Mouse (Mus musculus) adipose tissue, adult 10 weeks (tissue): ENCODE measurements around the gene Defb29. TPM values are rescaled to one million over a fixed set of nuclear protein-coding genes. Genes with fewer than 3 reads are reported as not detected.

Experiments used
- polyA plus RNA-seq: library from polyadenylated mRNA; stranded (reverse); fragments of 350-450 nt; fragmentation: Illumina TruSeq; extraction: RNeasy Lipid Tissue Mini Kit (QIAGEN cat#74804); gene quantifications from one replicate; pipeline ENCODE4 v1.2.3, GENCODE M21; 2014; ENCODE audit warnings: low read depth, low replicate concordance

The Defb29 gene
- polyA plus RNA-seq = 321 TPM

GRCm38 (mm10) chr2:152539944-152540710, at the start of gene Defb29:
TSS of gene Defb29 (minus strand) at chr2:152540098.

DNA sequence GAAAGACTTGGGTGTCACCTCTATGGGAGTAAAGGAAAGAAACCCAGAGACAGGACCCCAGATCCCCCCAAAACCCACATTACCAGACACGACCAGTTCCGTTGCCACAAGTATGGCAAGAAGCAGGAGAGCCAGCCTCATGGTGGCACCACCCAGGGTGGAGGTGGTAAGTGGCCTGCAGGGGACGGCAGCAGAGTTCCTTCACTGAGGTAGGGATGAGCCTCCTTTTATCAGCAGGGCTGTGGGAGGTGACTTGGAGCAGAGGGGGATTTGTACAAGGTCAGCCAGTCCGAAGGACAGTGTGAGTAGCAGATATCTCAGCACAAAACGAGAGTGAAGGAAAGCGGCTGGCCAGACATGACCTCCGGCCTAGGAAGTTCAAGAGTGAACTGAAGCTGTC, 40.2 kb upstream of the Defb29 start, which contains the start of gene Defb19:
Defb19 (minus strand) TSS at position 206 of the 400 bp plus-strand sequence.

GRCm38 (mm10) chr2:152572114-152572794, 32.4 kb upstream of the Defb29 start, which contains the start of gene Defb21:
TSS of gene Defb21 (plus strand) at chr2:152572744.

DNA sequence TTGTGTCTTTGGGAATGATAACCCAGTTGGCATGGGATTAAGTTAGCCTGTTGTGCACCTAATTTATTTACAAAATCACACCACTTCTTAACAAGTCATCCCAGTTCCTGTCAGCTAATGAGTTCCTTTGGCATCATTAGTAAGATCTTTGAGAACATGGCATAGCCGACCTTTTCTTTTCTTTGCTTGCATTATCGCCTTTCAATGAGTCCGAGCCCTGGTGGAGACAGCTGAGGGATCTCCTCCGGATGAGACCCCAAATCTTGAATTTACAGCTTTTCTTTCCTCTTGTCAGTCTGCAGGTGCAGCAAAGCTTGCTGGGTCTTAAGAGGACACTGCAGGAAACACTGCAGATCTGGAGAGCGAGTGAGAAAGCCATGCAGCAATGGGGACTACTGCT, 29.1 kb upstream of the Defb29 start, which contains the start of gene Gm17416:
Gm17416 (plus strand) TSS at position 301 of the 400 bp plus-strand sequence.

DNA sequence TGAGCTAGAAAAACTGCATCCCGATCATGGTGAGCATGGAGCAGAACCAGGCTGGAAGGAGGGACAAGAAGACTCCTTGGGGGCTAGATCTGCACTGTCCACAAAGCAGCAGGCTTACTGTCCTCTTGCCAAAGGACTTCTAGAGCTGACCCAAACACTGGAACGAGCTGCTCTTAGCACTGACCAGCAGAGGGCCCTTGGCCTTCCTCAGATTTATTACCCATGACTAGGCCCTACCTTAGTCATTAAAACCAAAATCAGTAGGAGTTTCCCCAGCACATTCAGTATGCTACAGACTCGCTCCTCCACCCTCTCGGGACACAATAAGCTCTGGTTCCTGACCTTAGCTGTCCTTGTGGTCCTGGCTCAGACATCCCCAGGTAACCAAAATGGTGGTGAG, 21.9 kb downstream of the Defb29 start, which contains the start of gene Defb28:
Defb28 (plus strand) TSS at position 275 of the 400 bp plus-strand sequence.

DNA sequence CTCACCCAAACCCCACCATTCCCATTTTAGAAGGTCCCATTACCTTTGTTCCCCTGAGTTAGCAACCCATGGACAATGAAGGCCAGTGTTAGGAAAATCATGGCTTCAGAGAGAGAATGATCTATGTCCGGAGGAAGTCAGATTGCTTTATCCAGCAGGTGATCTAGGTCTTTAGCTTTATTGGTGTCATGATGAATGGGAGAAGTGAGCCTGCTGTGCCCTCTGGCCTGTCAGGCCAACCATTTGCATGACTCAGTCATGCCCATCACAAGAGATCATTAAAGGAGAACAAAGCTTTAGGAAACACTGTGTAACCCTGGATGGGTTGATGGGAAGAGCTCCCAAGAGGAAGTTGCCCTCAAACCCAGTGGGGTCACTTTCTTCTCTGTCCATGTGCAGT, 28.3 kb downstream of the Defb29 start, which contains the start of gene Defb26:
Defb26 (minus strand) TSS at position 101 of the 400 bp plus-strand sequence.

DNA sequence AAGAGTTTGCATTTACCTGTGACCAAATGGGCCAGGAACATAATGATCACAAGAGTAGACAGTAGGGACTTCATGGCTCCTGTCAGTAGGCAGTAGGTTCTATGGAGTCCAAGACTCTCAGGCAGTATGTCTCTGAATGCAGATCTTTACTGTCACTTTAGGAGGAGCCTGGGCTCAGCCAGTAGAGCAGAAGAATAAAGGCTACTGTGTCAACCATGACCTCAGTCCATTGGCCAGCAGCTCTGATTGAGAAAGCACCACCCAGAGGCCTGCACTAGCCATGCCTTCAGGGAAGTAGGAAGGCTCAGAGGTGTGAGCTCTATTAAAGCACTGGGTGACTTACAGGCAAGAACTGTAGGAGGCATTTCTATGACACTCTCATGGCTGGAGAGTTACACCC, 49.9 kb downstream of the Defb29 start, which contains the start of gene Defb22:
Defb22 (minus strand) TSS at position 101 of the 400 bp plus-strand sequence.

Other genes starting within 250 kb of the Defb29 start
- 64.9 TPM for gene Tbc1d20, start 246.3 kb downstream of the Defb29 start, polyA plus RNA-seq
- gene Rbck1, start 207.4 kb downstream of the Defb29 start, polyA plus RNA-seq = 61.0 TPM
- 3.1 TPM for gene Trib3, start 196.1 kb downstream of the Defb29 start, polyA plus RNA-seq
- not detected for gene Nrsn2, start 163.5 kb downstream of the Defb29 start, polyA plus RNA-seq
- gene Sox12, start 142.0 kb downstream of the Defb29 start, polyA plus RNA-seq = 13.1 TPM
- gene Zcchc3, start 125.1 kb downstream of the Defb29 start, polyA plus RNA-seq = 6.4 TPM
- 7.5 TPM for gene 6820408C15Rik, start 124.5 kb downstream of the Defb29 start, polyA plus RNA-seq
- gene Defb23, start 75.5 kb downstream of the Defb29 start, polyA plus RNA-seq = 773 TPM
- gene Defb20, start 63.0 kb downstream of the Defb29 start, polyA plus RNA-seq = 5,596 TPM
- gene Defb22, start 50.0 kb downstream of the Defb29 start, polyA plus RNA-seq = 725 TPM
- gene Defb26, start 28.4 kb downstream of the Defb29 start, polyA plus RNA-seq = 117 TPM
- 1,277 TPM for gene Defb28, start 21.8 kb downstream of the Defb29 start, polyA plus RNA-seq
- 2,150 TPM for gene Gm17416, start 29.2 kb upstream of the Defb29 start, polyA plus RNA-seq
- gene Defb21, start 32.6 kb upstream of the Defb29 start, polyA plus RNA-seq = 719 TPM
- gene Defb19, start 40.2 kb upstream of the Defb29 start, polyA plus RNA-seq = 22.8 TPM
- gene Defb45, start 59.3 kb upstream of the Defb29 start, polyA plus RNA-seq = 531 TPM
- gene Defb36, start 64.2 kb upstream of the Defb29 start, polyA plus RNA-seq = 6.9 TPM
- gene Defb25, start 83.0 kb upstream of the Defb29 start, polyA plus RNA-seq = 4,016 TPM
- 42.9 TPM for gene Rem1, start 86.9 kb upstream of the Defb29 start, polyA plus RNA-seq
- 115 TPM for gene H13, start 129.4 kb upstream of the Defb29 start, polyA plus RNA-seq
- gene Mcts2, start 146.9 kb upstream of the Defb29 start, polyA plus RNA-seq = 14.8 TPM
- gene Id1, start 196.2 kb upstream of the Defb29 start, polyA plus RNA-seq = 38.8 TPM
- gene Cox4i2, start 214.1 kb upstream of the Defb29 start, polyA plus RNA-seq = 5.2 TPM